Mouse (Mus musculus) T-helper 2 cell (primary cell): ENCODE measurements around the gene Serac1.

Experiments used
- in situ Hi-C: fragments of 300-600 bp; cut with MboI, MseI; formaldehyde crosslinking; loops from one replicate; pipeline ENCODE4 v1.15.1; 2025; ENCODE audit warnings: high pct_unique_total_duplicates

The Serac1 gene

GRCm38 (mm10) chr17:6079287-6080122, at the start of gene Serac1, which contains the start of gene Gtf2h5:
Gene Serac1 (minus strand): TSS chr17:6079741.
Gene Gtf2h5 (plus strand): TSS chr17:6079786.
- in situ Hi-C loops = no loop called here

GRCm38 (mm10) chr17:6128039-6128438, 48.5 kb upstream of the Serac1 start:
- in situ Hi-C loops = no loop called here

- in situ Hi-C loops = no loop called here
These were observed 45.9 kb upstream of the Serac1 start for GRCm38 (mm10) chr17:6125441-6125840.

GRCm38 (mm10) chr17:6123776-6124175, 44.2 kb upstream of the Serac1 start:
- in situ Hi-C loops = no loop called here

GRCm38 (mm10) chr17:6118861-6119260, 39.3 kb upstream of the Serac1 start:
- in situ Hi-C loops = no loop called here

- in situ Hi-C loops = no loop called here
These were observed 38.4 kb upstream of the Serac1 start for GRCm38 (mm10) chr17:6117917-6118316.

GRCm38 (mm10) chr17:6117148-6117725, 37.7 kb upstream of the Serac1 start:
- in situ Hi-C loops = no loop called here

GRCm38 (mm10) chr17:6115085-6115484, 35.5 kb upstream of the Serac1 start:
- in situ Hi-C loops = no loop called here

GRCm38 (mm10) chr17:6113653-6114052, 34.1 kb upstream of the Serac1 start:
- in situ Hi-C loops = no loop called here

GRCm38 (mm10) chr17:6110956-6111355, 31.4 kb upstream of the Serac1 start:
- in situ Hi-C loops = no loop called here

GRCm38 (mm10) chr17:6108175-6108574, 28.6 kb upstream of the Serac1 start:
- in situ Hi-C loops = no loop called here

- in situ Hi-C loops = no loop called here
These were observed 27.6 kb upstream of the Serac1 start for GRCm38 (mm10) chr17:6107015-6107601.

- in situ Hi-C loops = no loop called here
These were observed 26.9 kb upstream of the Serac1 start, which contains the start of gene Tulp4 for GRCm38 (mm10) chr17:6106361-6107014. Gene Tulp4 (plus strand): TSS chr17:6106437.

GRCm38 (mm10) chr17:6103566-6103965, 24.0 kb upstream of the Serac1 start:
- in situ Hi-C loops = no loop called here

- in situ Hi-C loops = no loop called here
These were observed 22.7 kb upstream of the Serac1 start for GRCm38 (mm10) chr17:6102287-6102686.

GRCm38 (mm10) chr17:6097884-6098283, 18.3 kb upstream of the Serac1 start:
- in situ Hi-C loops = no loop called here

- in situ Hi-C loops = no loop called here
These were observed 16.0 kb upstream of the Serac1 start for GRCm38 (mm10) chr17:6095579-6095978.

GRCm38 (mm10) chr17:6091604-6092003, 12.1 kb upstream of the Serac1 start:
- in situ Hi-C loops = no loop called here

GRCm38 (mm10) chr17:6083323-6083890, 3.9 kb upstream of the Serac1 start:
- in situ Hi-C loops = no loop called here

GRCm38 (mm10) chr17:6073405-6073804, 6.1 kb downstream of the Serac1 start:
- in situ Hi-C loops = no loop called here

GRCm38 (mm10) chr17:6069866-6070265, 9.7 kb downstream of the Serac1 start:
- in situ Hi-C loops = no loop called here

- in situ Hi-C loops = no loop called here
These were observed 11.9 kb downstream of the Serac1 start for GRCm38 (mm10) chr17:6067613-6068012.
